Mouse (Mus musculus) monocyte, adult 2 months (primary cell): ENCODE measurements around the gene Zg16.

Source experiments
- DNase-seq, 2 experiments: peaks; one replicate each; pipeline ENCODE4 v3.0.0; 2022; ENCODE audit warnings: low spot score in 2 of 2, low read depth in 1 of 2

The Zg16 gene

DNA sequence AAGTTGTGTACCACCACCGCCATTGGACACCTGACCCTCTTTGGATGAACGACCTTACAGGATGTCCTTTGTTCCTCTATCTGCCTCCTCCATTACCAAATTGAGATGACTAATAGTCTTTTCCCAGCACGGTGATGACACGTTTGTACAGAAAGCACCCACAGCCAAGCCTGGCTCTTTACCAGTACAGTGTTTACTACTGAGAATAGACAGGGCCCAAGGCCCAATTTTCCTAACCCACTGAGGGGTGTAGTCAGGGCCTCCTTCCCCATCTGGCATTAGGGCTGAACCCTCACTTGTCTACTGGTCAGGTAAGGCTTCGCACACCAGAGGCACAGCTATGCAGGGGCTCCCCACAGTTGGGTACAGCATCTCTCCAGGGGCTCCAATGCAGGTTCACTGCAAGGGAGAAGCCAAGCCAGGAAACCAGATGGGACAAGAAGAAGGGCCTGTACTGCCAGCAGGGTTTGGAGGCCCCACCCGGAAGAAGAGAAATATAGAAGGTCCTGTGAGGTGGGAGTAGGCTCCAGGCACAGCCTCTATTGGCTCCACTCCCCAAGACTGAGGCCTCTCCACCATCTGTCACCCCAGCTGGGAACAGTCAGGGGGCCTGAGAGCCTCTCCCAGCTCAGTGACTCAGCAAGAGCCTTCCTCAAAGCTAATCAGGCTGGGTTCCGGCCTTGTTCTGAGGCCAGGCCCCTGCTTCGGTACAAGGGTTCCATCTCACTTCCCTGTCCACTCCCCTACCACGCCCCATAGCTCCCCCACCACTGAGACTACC lies 78.7 kb downstream of the Zg16 start:
- peak; percentile 64 to 73 for DNase-seq

DNA sequence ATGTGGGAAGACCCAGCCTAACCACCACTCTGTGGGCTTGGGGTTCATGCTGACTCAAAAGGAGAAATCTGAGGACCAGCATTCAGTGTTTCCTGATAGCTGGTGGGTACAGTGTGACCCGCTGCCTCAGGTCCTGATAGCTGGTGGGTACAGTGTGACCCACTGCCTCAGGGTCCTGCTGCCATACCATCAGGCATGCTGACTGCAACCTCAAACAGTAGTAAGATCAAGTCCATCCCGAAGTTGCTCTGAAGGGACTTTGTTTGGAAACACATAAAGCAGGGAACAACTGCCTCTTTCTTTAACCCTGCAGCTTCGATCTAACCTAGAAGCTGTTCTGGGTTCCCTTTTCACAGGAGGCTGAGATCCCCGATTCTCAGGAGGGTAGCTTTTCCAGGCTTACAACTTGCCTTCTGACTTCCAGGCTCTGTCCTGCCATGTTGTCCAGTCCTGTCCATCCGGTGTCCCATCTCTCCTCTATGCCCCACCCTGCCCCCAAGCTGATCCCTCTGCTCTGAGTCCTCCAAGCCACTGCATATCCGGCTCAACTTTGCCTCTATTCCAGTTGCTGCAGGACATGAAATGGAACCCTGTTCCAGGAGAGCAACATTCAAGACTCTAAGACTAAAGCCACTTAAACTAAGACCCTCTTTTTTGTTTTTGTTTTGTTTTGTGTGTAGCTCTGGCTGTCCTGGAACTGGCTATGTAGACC lies 79.7 kb downstream of the Zg16 start:
- DNase-seq = no peak

DNA sequence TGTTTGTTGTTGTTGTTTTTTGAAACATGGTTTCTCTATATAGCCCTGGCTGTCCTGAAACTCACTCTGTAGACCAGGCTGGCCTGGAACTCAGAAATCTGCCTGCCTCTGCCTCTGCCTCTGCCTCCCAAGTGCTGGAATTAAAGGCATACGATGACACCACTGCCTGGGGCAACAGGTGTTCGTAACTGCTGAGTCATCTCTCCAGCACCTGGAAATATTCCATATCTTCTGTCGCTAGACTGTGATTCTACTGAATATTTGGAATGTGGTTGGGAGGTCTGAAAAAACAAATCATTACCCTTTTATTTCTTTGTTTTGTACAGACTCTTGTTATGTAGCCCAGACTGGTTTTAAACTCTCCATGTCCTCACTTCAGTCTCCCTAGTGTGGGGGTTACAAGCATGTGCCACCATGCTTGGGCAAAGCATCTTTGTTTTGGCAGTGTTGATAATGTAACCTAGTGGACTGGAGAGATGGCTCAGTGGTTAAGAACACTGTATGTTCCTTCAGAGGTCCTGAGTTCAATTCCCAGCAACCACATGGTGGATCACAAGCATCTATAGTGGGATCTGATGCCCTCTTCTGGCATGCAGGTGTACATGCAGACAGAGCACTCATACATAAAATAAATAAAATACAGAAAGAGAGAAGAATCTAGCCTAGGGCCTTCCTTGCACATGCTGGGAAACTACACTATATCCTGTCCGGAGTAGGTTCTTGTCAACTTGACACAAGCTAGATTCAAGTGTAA lies 82.8 kb downstream of the Zg16 start:
- no peak for DNase-seq

DNA sequence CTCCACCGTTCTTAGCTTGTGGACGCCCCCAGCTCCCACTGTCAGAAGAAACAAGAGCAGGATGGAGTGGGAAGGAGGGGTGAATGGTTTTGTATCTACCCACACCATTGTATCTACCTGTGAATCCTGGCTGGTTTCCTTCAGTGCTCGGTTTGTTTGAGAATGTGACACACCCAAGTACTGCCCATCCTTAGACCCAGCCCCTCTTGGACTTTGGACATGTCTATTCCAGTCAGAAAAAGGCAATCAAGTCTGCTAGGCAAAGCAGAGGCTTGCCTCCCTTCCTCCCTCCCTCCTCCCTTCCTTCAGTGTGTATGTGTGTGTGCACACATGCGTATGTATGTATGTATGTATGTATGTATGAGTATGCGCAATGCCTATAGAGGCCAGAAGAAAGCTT lies 83.5 kb downstream of the Zg16 start:
- DNase-seq = no peak
